Mouse (Mus musculus) testis, adult 2 months (tissue): ENCODE data around the gene Olfr68.

Experiments used
- CTCF ChIP-seq: fragments of 200-500 bp; IDR thresholded peaks from 2 replicates; pipeline ENCODE4 v1.5.1; 2012; ENCODE audit warnings: low read depth, mild to moderate bottlenecking, inconsistent platforms, low read length, moderate library complexity; ENCODE audit not compliant: control insufficient read depth, insufficient read depth, insufficient replicate concordance
- POLR2A ChIP-seq: fragments of 200-500 bp; IDR thresholded peaks from 2 replicates; pipeline ENCODE4 v1.6.1; 2012; ENCODE audit warnings: low read depth, mild to moderate bottlenecking, inconsistent platforms, low read length, moderate library complexity; ENCODE audit not compliant: control insufficient read depth

DNA sequence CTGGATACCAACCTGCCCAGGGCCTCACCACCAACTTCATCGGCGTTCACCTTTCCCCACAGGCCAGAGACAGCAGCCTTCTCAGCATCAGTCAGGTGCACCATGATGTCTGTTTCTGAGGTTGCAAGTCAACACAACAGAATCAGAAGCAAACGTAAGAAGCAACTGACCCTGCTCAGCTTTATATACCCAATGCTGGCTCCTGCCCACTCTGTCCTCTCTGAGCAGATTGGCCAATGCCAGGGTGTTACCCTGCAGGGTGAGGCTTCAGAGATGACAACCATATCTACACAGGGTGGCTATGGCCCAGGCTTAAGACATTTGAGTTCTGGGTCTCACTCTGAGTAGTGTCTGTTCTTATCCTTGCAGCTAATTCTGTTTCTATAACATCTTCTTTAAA, 34.3 kb upstream of the Olfr68 start, which contains the start of gene Hbb-bt:
- no peak for TF ChIP-seq POLR2A
- no peak for TF ChIP-seq CTCF
